Mouse (Mus musculus) MEL (cell line): ENCODE measurements around the gene Olfr572. TPM values are rescaled to one million over a fixed set of nuclear protein-coding genes. Genes with fewer than 3 reads are reported as not detected.

Source experiments
- DNase-seq: peaks from one replicate; pipeline ENCODE4 v3.0.0; 2011; ENCODE audit warnings: low read depth, low spot score
- H3K27ac ChIP-seq: 2 replicates; pipeline ENCODE4 v1.5.1; 2012; ENCODE audit warnings: low read depth, mild to moderate bottlenecking, control low read depth, low read length, moderate library complexity; ENCODE audit not compliant: control insufficient read depth
- H3K27me3 ChIP-seq, 2 experiments: fragments of 150-350 bp in 1 of 2; sonication (generic) in 1 of 2; 2 replicates each; pipeline ENCODE4 v1.6.1; 2012; ENCODE audit warnings: low read length in 2 of 2, mild to moderate bottlenecking in 2 of 2, improper control_type of control experiment in 1 of 2, moderate library complexity in 1 of 2; ENCODE audit not compliant: insufficient read depth in 2 of 2, control insufficient read depth in 1 of 2
- H3K36me3 ChIP-seq, 2 experiments: 2 replicates each; pipeline ENCODE4 v1.6.1; 2012 to 2014; ENCODE audit warnings: low read length in 2 of 2, improper control_type of control experiment in 1 of 2, inconsistent platforms in 1 of 2, mild to moderate bottlenecking in 1 of 2; ENCODE audit not compliant: insufficient read depth in 2 of 2, control insufficient read depth in 1 of 2
- H3K4me1 ChIP-seq, 2 experiments: fragments of 150-350 bp in 1 of 2; sonication (generic) in 1 of 2; 2 replicates each; pipeline ENCODE4 v1.6.1; 2012; ENCODE audit warnings: low read length in 2 of 2, improper control_type of control experiment in 1 of 2, mild to moderate bottlenecking in 1 of 2; ENCODE audit not compliant: insufficient read depth in 2 of 2, control insufficient read depth in 1 of 2
- H3K4me3 ChIP-seq, 2 experiments: fragments of 150-350 bp in 1 of 2; sonication (generic) in 1 of 2; 2 replicates each; pipeline ENCODE4 v1.5.1; 2012; ENCODE audit warnings: low read depth in 2 of 2, low read length in 2 of 2, mild to moderate bottlenecking in 2 of 2, moderate library complexity in 2 of 2, control low read depth in 1 of 2, improper control_type of control experiment in 1 of 2; ENCODE audit not compliant: control insufficient read depth in 1 of 2, insufficient read depth in 1 of 2
- H3K79me2 ChIP-seq: 2 replicates; pipeline ENCODE4 v1.6.1; 2012; ENCODE audit warnings: mild to moderate bottlenecking, low read length, moderate library complexity; ENCODE audit not compliant: control insufficient read depth, poor library complexity, insufficient read depth
- H3K9ac ChIP-seq: 2 replicates; pipeline ENCODE4 v1.6.1; 2012; ENCODE audit warnings: low read depth, mild to moderate bottlenecking, control low read depth, low read length, moderate library complexity; ENCODE audit not compliant: control insufficient read depth, poor library complexity, severe bottlenecking
- H3K9me3 ChIP-seq: fragments of 150-350 bp; sonication (generic); replicated peaks from 2 replicates; pipeline ENCODE4 v1.6.1; 2012; ENCODE audit warnings: mild to moderate bottlenecking, low read length, improper control_type of control experiment, moderate library complexity; ENCODE audit not compliant: insufficient read depth
- CHD1 ChIP-seq: IDR thresholded peaks from 2 replicates; pipeline ENCODE4 v1.6.1; 2012; ENCODE audit warnings: low read depth, mild to moderate bottlenecking, inconsistent platforms, low read length, improper control_type of control experiment
- CTCF ChIP-seq, 3 experiments: IDR thresholded peaks in 2 of 3; conservative IDR thresholded peaks in 1 of 3; 2 replicates each; pipeline ENCODE4 v1.5.1; 2011 to 2012; ENCODE audit warnings: low read length in 3 of 3, low read depth in 2 of 3, mild to moderate bottlenecking in 2 of 3, improper control_type of control experiment in 1 of 3, inconsistent platforms in 1 of 3, mixed read lengths in 1 of 3, moderate library complexity in 1 of 3; ENCODE audit not compliant: control insufficient read depth in 1 of 3, insufficient read depth in 1 of 3, poor library complexity in 1 of 3, severe bottlenecking in 1 of 3
- E2F4 ChIP-seq: IDR thresholded peaks from 2 replicates; pipeline ENCODE4 v1.6.1; 2011; ENCODE audit warnings: low read depth, low read length, improper control_type of control experiment, borderline replicate concordance
- ELF1 ChIP-seq: IDR thresholded peaks from 2 replicates; pipeline ENCODE4 v1.6.1; 2014; ENCODE audit warnings: low read depth, mild to moderate bottlenecking, inconsistent platforms, low read length, improper control_type of control experiment, moderate library complexity
- EP300 ChIP-seq, 2 experiments: IDR thresholded peaks; 2 replicates each; pipeline ENCODE4 v1.6.1; 2011; ENCODE audit warnings: improper control_type of control experiment in 2 of 2, low read length in 2 of 2, low read depth in 1 of 2, mild to moderate bottlenecking in 1 of 2
- GABPA ChIP-seq: IDR thresholded peaks from 2 replicates; pipeline ENCODE4 v1.6.1; 2012; ENCODE audit warnings: low read depth, mild to moderate bottlenecking, inconsistent platforms, low read length, improper control_type of control experiment, moderate library complexity
- HCFC1 ChIP-seq: IDR thresholded peaks from 2 replicates; pipeline ENCODE4 v1.6.1; 2012; ENCODE audit warnings: low read depth, mild to moderate bottlenecking, inconsistent platforms, low read length, improper control_type of control experiment, moderate library complexity
- JUND ChIP-seq: IDR thresholded peaks from 2 replicates; pipeline ENCODE4 v1.6.1; 2011; ENCODE audit warnings: low read depth, mild to moderate bottlenecking, improper control_type of control experiment, low read length
- KAT2A ChIP-seq: conservative IDR thresholded peaks from 2 replicates; pipeline ENCODE4 v1.6.1; 2012; ENCODE audit warnings: low read depth, low read length, improper control_type of control experiment, inconsistent platforms
- MAFK ChIP-seq: IDR thresholded peaks from 2 replicates; pipeline ENCODE4 v1.6.1; 2011; ENCODE audit warnings: low read depth, mild to moderate bottlenecking, low read length, improper control_type of control experiment, borderline replicate concordance
- MAX ChIP-seq: IDR thresholded peaks from 2 replicates; pipeline ENCODE4 v1.6.1; 2011; ENCODE audit warnings: low read length, improper control_type of control experiment
- MAZ ChIP-seq: IDR thresholded peaks from 2 replicates; pipeline ENCODE4 v1.6.1; 2012; ENCODE audit warnings: low read depth, mild to moderate bottlenecking, inconsistent platforms, low read length, improper control_type of control experiment
- MXI1 ChIP-seq: IDR thresholded peaks from 2 replicates; pipeline ENCODE4 v1.6.1; 2011; ENCODE audit warnings: mild to moderate bottlenecking, low read depth, low read length, improper control_type of control experiment
- MYB ChIP-seq: IDR thresholded peaks from 2 replicates; pipeline ENCODE4 v1.6.1; 2011; ENCODE audit warnings: mild to moderate bottlenecking, low read depth, low read length, improper control_type of control experiment
- MYC ChIP-seq: IDR thresholded peaks from 2 replicates; pipeline ENCODE4 v1.6.1; 2011; ENCODE audit warnings: low read depth, mild to moderate bottlenecking, low read length, improper control_type of control experiment, moderate library complexity
- NELFE ChIP-seq: IDR thresholded peaks from 2 replicates; pipeline ENCODE4 v1.6.1; 2011; ENCODE audit warnings: low read depth, low read length, improper control_type of control experiment
- NRF1 ChIP-seq: IDR thresholded peaks from 2 replicates; pipeline ENCODE4 v1.6.1; 2014; ENCODE audit warnings: low read depth, mild to moderate bottlenecking, inconsistent platforms, low read length, improper control_type of control experiment, moderate library complexity; ENCODE audit not compliant: poor library complexity, insufficient read depth, severe bottlenecking
- POLR2A ChIP-seq, 2 experiments: IDR thresholded peaks; 2 replicates each; pipeline ENCODE4 v1.6.1; 2011 to 2012; ENCODE audit warnings: low read length in 2 of 2, mild to moderate bottlenecking in 2 of 2, control low read depth in 1 of 2, improper control_type of control experiment in 1 of 2, low read depth in 1 of 2, moderate library complexity in 1 of 2; ENCODE audit not compliant: control insufficient read depth in 1 of 2, insufficient read depth in 1 of 2, poor library complexity in 1 of 2
- RAD21 ChIP-seq: IDR thresholded peaks from 2 replicates; pipeline ENCODE4 v1.6.1; 2011; ENCODE audit warnings: mild to moderate bottlenecking, low read depth, low read length, improper control_type of control experiment
- TCF12 ChIP-seq: IDR thresholded peaks from 2 replicates; pipeline ENCODE4 v1.6.1; 2014; ENCODE audit warnings: low read depth, mild to moderate bottlenecking, inconsistent platforms, low read length, improper control_type of control experiment, moderate library complexity
- UBTF ChIP-seq: IDR thresholded peaks from 2 replicates; pipeline ENCODE4 v1.6.1; 2012; ENCODE audit warnings: low read depth, mild to moderate bottlenecking, inconsistent platforms, low read length, improper control_type of control experiment, moderate library complexity, borderline replicate concordance; ENCODE audit not compliant: insufficient read depth
- USF1 ChIP-seq: IDR thresholded peaks from 2 replicates; pipeline ENCODE4 v1.6.1; 2014; ENCODE audit warnings: low read depth, mild to moderate bottlenecking, inconsistent platforms, low read length, improper control_type of control experiment, moderate library complexity
- USF2 ChIP-seq, 2 experiments: IDR thresholded peaks; 2 replicates each; pipeline ENCODE4 v1.6.1; 2011 to 2012; ENCODE audit warnings: improper control_type of control experiment in 2 of 2, low read length in 2 of 2, borderline replicate concordance in 1 of 2, inconsistent platforms in 1 of 2, low read depth in 1 of 2, mild to moderate bottlenecking in 1 of 2; ENCODE audit not compliant: insufficient read depth in 1 of 2
- ZC3H11A ChIP-seq: IDR thresholded peaks from 2 replicates; pipeline ENCODE4 v1.6.1; 2012; ENCODE audit warnings: low read depth, mild to moderate bottlenecking, inconsistent platforms, low read length, improper control_type of control experiment
- ZKSCAN1 ChIP-seq: IDR thresholded peaks from 2 replicates; pipeline ENCODE4 v1.6.1; 2012; ENCODE audit warnings: low read depth, mild to moderate bottlenecking, inconsistent platforms, low read length, improper control_type of control experiment, moderate library complexity
- ZMIZ1 ChIP-seq: IDR thresholded peaks from 2 replicates; pipeline ENCODE4 v1.6.1; 2012; ENCODE audit warnings: low read depth, mild to moderate bottlenecking, inconsistent platforms, low read length, improper control_type of control experiment, moderate library complexity
- ZNF384 ChIP-seq: IDR thresholded peaks from 2 replicates; pipeline ENCODE4 v1.6.1; 2012; ENCODE audit warnings: low read depth, mild to moderate bottlenecking, inconsistent platforms, low read length, improper control_type of control experiment
- polyA plus RNA-seq, 2 experiments: library from polyadenylated mRNA; stranded (reverse) in 1 of 2; unstranded in 1 of 2; fragments of >175 nt in 1 of 2; fragments of >200 nt in 1 of 2; gene quantifications; 2 replicates each; pipeline versions ENCODE4 v1.2.1 to v1.2.4; 2012; ENCODE audit warnings: low replicate concordance in 2 of 2, low read depth in 1 of 2; ENCODE audit not compliant: insufficient read length in 2 of 2, insufficient read depth in 1 of 2, missing spikeins in 1 of 2
- total RNA-seq: library from RNA; depleted of rRNA; stranded (reverse); fragments of 300-350 nt; gene quantifications from 2 replicates; pipeline ENCODE4 v1.2.3, GENCODE M21; 2012

The Olfr572 gene
- total and polyA plus RNA-seq, 3 experiments: not detected

DNA sequence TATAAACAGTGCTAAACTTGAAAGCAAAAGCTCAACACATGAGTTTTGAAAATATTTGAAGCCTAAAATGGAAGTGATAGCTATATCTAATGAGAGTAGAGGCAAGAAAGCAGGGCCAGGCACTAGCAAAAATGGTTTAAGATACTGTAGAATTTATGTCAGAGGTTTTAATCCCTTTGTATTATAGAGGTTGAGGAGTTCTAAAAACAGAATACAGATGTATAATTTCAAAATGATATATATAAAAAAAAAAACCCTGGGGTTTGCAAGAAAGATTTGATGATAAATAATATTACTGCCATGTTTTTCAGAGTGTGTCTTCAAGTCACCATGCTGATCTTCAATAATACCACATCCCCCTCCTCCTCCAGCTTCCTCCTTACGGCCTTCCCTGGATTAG, 24.0 kb downstream of the Olfr572 start, which contains the start of gene Olfr574:
Olfr574 (plus strand) TSS at position 301 of the 400 bp plus-strand sequence.
- H3K9ac ChIP-seq: no peak within 1 kb of the TSS
- H3K4me1 ChIP-seq: no peaks in the 10 kb centered on the region
- H3K36me3 ChIP-seq: no peaks in the 10 kb centered on the region
- no peaks in the 10 kb centered on the region for H3K79me2 ChIP-seq
- no peaks in the 10 kb centered on the region for H3K9me3 ChIP-seq
- no peak for DNase-seq
- H3K27me3 ChIP-seq: no peaks in the 10 kb centered on the region
- no peak within 1 kb of the TSS for H3K27ac ChIP-seq
- TF ChIP-seq NELFE (no peak), ELF1 (no peak), USF1 (no peak), ZMIZ1 (no peak), HCFC1 (no peak), ZKSCAN1 (no peak), RAD21 (no peak), KAT2A (no peak), UBTF (no peak), MAFK (no peak), GABPA (no peak), ZC3H11A (no peak), MAX (no peak), JUND (no peak), EP300 (IDR thresholded peaks at IDR 0.05; ENCODE audit: low read depth in 1 of 2, low read length in 2 of 2) (no peak), MYB (no peak), E2F4 (no peak), ZNF384 (no peak), MYC (no peak), POLR2A (IDR thresholded peaks at IDR 0.05; ENCODE audit: control insufficient read depth in 1 of 2, insufficient read depth in 1 of 2, low read depth in 1 of 2, low read length in 2 of 2, poor library complexity in 1 of 2) (no peak)
- H3K4me3 ChIP-seq: no peak within 1 kb of the TSS

DNA sequence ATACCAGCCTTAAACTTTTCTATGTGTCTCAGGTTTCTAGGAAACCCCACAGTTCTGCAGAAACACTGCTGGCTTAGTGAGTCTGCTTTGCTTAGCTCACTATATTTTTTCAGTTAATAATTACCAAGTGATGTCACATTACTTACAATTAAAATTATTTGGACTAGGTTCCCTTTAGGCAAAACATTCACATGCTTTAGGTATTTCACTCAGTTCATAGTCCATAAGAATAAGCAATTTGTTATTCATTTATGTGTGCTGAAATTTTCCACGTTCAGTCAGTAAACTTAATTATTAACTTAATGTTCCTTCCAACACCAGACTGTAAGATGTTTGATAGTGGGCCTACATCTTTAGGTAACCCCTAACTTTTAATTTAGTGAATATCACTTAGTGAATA, 26.5 kb downstream of the Olfr572 start:
- TF ChIP-seq TCF12 (no peak), EP300 (IDR thresholded peaks at IDR 0.05; ENCODE audit: low read depth in 1 of 2, low read length in 2 of 2) (no peak), NRF1 (no peak), UBTF (no peak), CHD1 (no peak), MAZ (no peak), CTCF (IDR thresholded peaks at IDR 0.05 in 2 of 3, conservative IDR thresholded peaks at IDR 0.05 in 1 of 3; ENCODE audit: control insufficient read depth in 1 of 3, insufficient read depth in 1 of 3, low read depth in 2 of 3, low read length in 3 of 3, poor library complexity in 1 of 3, severe bottlenecking in 1 of 3) (no peak), MXI1 (no peak), USF2 (IDR thresholded peaks at IDR 0.05; ENCODE audit: borderline replicate concordance in 1 of 2, insufficient read depth in 1 of 2, low read depth in 1 of 2, low read length in 2 of 2) (no peak)

More for the DNA sequence above, 26.5 kb downstream of the Olfr572 start:
- Histone ChIP-seq H3K36me3 (no peaks in the 10 kb centered on the region), H3K79me2 (no peaks in the 10 kb centered on the region), H3K9ac (no peak overlapping the region), H3K27ac (no peak overlapping the region), H3K9me3 (no peaks in the 10 kb centered on the region), H3K4me1 (no peaks in the 10 kb centered on the region), H3K4me3 (no peak overlapping the region), H3K27me3 (no peaks in the 10 kb centered on the region)
- no peak for DNase-seq
